Mouse (Mus musculus) midbrain, embryonic 11.5 days (tissue): ENCODE results near the gene Defb5. TPM values are rescaled to one million over a fixed set of nuclear protein-coding genes. Genes with fewer than 3 reads are reported as not detected.
"Not testable (repeated sequence)": the region's sequence is repeated elsewhere in the genome, so short reads cannot be mapped to it uniquely, and the experiment has no call there.

Experiments used
- ATAC-seq: fragments of 200-750 bp; cut with Nextera tagmentation; 2 replicates; pipeline ENCODE4 v1.8.0; 2017; ENCODE audit warnings: moderate TSS enrichment, moderate library complexity; ENCODE audit not compliant: low FRiP score
- DNase-seq: peaks from one replicate; pipeline ENCODE4 v3.0.0; 2015; ENCODE audit warnings: low spot score; ENCODE audit errors: missing footprints
- H3K27ac ChIP-seq: fragments of 300-500 bp; sonication (generic); 2 replicates; pipeline ENCODE4 v1.5.1; 2014; ENCODE audit warnings: low read depth, low read length
- H3K27me3 ChIP-seq: fragments of 300-500 bp; sonication (generic); 2 replicates; pipeline ENCODE4 v1.6.1; 2014; ENCODE audit warnings: mild to moderate bottlenecking, low read length, moderate library complexity, mixed read lengths; ENCODE audit not compliant: control insufficient read depth, insufficient read depth
- H3K36me3 ChIP-seq: fragments of 300-500 bp; sonication (generic); 2 replicates; pipeline ENCODE4 v1.6.1; 2014; ENCODE audit warnings: mild to moderate bottlenecking, low read length, moderate library complexity, mixed read lengths; ENCODE audit not compliant: control insufficient read depth, insufficient read depth
- H3K4me1 ChIP-seq: fragments of 300-500 bp; sonication (generic); 2 replicates; pipeline ENCODE4 v1.6.1; 2014; ENCODE audit warnings: low read length; ENCODE audit not compliant: control insufficient read depth, insufficient read depth
- H3K4me2 ChIP-seq: fragments of 300-500 bp; sonication (generic); 2 replicates; pipeline ENCODE4 v1.6.1; 2014; ENCODE audit warnings: mild to moderate bottlenecking, moderate library complexity
- H3K4me3 ChIP-seq: fragments of 300-500 bp; sonication (generic); 2 replicates; pipeline ENCODE4 v1.5.1; 2014; ENCODE audit warnings: low read depth, low read length
- H3K9ac ChIP-seq: fragments of 300-500 bp; sonication (generic); 2 replicates; pipeline ENCODE4 v1.6.1; 2014; ENCODE audit warnings: low read length
- H3K9me3 ChIP-seq: fragments of 300-500 bp; sonication (generic); 2 replicates; pipeline ENCODE4 v1.6.1; 2016; ENCODE audit warnings: low read length; ENCODE audit not compliant: control insufficient read depth
- WGBS: fragments of 180-500 bp; shearing (Covaris S2); extraction: QIAGEN DNeasy Blood & Tissue Kit; methylation state at CpG from one replicate; pipeline ENCODE4 v1.1.7; 2014; 5-methylcytosine and 5-hydroxymethylcytosine counted together
- polyA plus RNA-seq: library from polyadenylated mRNA; unstranded; fragments of >200 nt; fragmentation: Nextera tagmentation; extraction: Ambion mirVana; gene quantifications from 2 replicates; pipeline ENCODE4 v1.2.1, GENCODE M21; 2014

Defb5 gene
- not detected in 2 replicates for polyA plus RNA-seq

DNA sequence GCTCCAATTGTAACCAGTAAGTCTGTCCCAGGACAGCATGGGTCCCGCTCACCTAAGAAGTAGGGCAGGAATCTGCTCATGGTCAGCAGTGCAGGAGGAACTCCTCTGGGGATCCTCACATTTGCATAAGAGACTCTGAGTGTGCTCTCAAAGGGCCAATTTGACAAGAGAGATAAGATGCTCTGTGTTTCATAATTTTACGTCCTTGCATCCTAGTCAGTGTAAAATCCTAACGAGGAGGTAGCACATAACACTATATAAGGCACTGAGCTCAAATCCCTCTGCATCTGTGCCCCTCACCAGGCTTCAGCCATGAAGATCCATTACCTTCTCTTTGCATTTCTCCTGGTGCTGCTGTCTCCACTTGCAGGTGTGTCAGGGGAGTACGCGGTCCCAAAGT is at the start of gene Defb5:
Defb5 (plus strand) TSS at position 301 of the 400 bp plus-strand sequence.
- ATAC-seq: no peak
- Histone ChIP-seq H3K4me1 (no peaks in the 10 kb centered on the region), H3K9me3 (no peaks in the 10 kb centered on the region), H3K27ac (no peak within 1 kb of the TSS), H3K9ac (no peak within 1 kb of the TSS), H3K4me3 (no peak within 1 kb of the TSS), H3K4me2 (no peak within 1 kb of the TSS), H3K36me3 (no peaks in the 10 kb centered on the region), H3K27me3 (no peaks in the 10 kb centered on the region)
- WGBS: 96% methylated on average over 5 of the region's 5 CpGs
- DNase-seq: no peak

DNA sequence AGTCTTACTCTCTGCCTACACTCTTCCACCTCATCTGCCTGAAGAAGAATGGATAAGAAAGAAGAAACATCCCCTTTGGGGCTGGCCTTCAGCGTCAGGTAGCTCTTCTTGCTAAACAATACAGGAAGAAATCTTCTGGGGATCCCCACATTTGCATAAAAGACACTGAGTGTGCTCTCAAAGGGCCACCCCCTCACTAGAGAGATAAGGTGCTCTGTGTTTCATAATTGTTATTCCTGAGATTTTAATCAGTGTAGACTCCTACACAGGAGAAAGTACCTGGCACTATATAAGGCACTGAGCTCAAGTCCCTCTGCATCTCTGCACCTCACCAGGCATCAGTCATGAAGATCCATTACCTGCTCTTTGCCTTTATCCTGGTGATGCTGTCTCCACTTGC is 22.2 kb upstream of the Defb5 start, which contains the start of gene Defb6:
Defb6 (plus strand) TSS at position 318 of the 400 bp plus-strand sequence.
- Histone ChIP-seq H3K27me3 (no peaks in the 10 kb centered on the region), H3K36me3 (no peaks in the 10 kb centered on the region), H3K4me1 (no peaks in the 10 kb centered on the region), H3K4me3 (no peak within 1 kb of the TSS), H3K9ac (no peak within 1 kb of the TSS), H3K4me2 (no peak within 1 kb of the TSS), H3K9me3 (no peaks in the 10 kb centered on the region), H3K27ac (no peak within 1 kb of the TSS)
- 64% methylated on average over 1 of the region's 1 CpGs for WGBS
- ATAC-seq (no peak), DNase-seq (no peak)

- DNase-seq (no peak), ATAC-seq (no peak)
- H3K27ac ChIP-seq: no peak overlapping the region
- no peak overlapping the region for H3K4me2 ChIP-seq
- no peaks in the 10 kb centered on the region for H3K4me1 ChIP-seq
- no peaks in the 10 kb centered on the region for H3K36me3 ChIP-seq
- no peak overlapping the region for H3K9ac ChIP-seq
- H3K4me3 ChIP-seq: no peak overlapping the region
- no peaks in the 10 kb centered on the region for H3K9me3 ChIP-seq
- H3K27me3 ChIP-seq: no peaks in the 10 kb centered on the region
- WGBS: 52% methylated on average over 1 of the region's 1 CpGs
Observed at GRCm38 (mm10) chr8:19238101-19238500, 9.3 kb upstream of the Defb5 start.

GRCm38 (mm10) chr8:19239616-19240015 is 7.8 kb upstream of the Defb5 start, which contains the start of gene Defb46:
TSS of gene Defb46 (plus strand) at chr8:19239916.
- Histone ChIP-seq H3K4me1 (no peaks in the 10 kb centered on the region), H3K36me3 (no peaks in the 10 kb centered on the region), H3K4me3 (no peak within 1 kb of the TSS), H3K4me2 (no peak within 1 kb of the TSS), H3K27ac (no peak within 1 kb of the TSS), H3K9ac (no peak within 1 kb of the TSS), H3K9me3 (no peaks in the 10 kb centered on the region), H3K27me3 (no peaks in the 10 kb centered on the region)
- DNase-seq: no peak
- no peak for ATAC-seq
- WGBS: 91% methylated on average over 2 of the region's 2 CpGs

GRCm38 (mm10) chr8:19258136-19258535 is 10.8 kb downstream of the Defb5 start:
- no peak for DNase-seq
- Histone ChIP-seq H3K4me2 (no peak overlapping the region), H3K27ac (no peak overlapping the region), H3K4me3 (no peak overlapping the region), H3K27me3 (no peaks in the 10 kb centered on the region), H3K36me3 (no peaks in the 10 kb centered on the region), H3K9ac (no peak overlapping the region), H3K4me1 (no peaks in the 10 kb centered on the region), H3K9me3 (no peaks in the 10 kb centered on the region; the same call in 1 of the 2 replicates)
- no peak for ATAC-seq

GRCm38 (mm10) chr8:19259667-19260066 is 12.3 kb downstream of the Defb5 start:
- Histone ChIP-seq H3K36me3 (no peaks in the 10 kb centered on the region), H3K4me2 (no peak overlapping the region), H3K27me3 (no peaks in the 10 kb centered on the region), H3K4me1 (no peaks in the 10 kb centered on the region), H3K4me3 (no peak overlapping the region), H3K9ac (no peak overlapping the region), H3K9me3 (no peaks in the 10 kb centered on the region), H3K27ac (no peak overlapping the region)
- ATAC-seq (no peak), DNase-seq (no peak)
- 46% methylated on average over 3 of the region's 3 CpGs for WGBS

GRCm38 (mm10) chr8:19293060-19293459 is 45.7 kb downstream of the Defb5 start, which contains the start of gene Defb3:
TSS of gene Defb3 (plus strand) at chr8:19293360.
- ATAC-seq, H3K4me1 ChIP-seq, H3K9ac ChIP-seq, DNase-seq, H3K4me3 ChIP-seq, H3K27me3 ChIP-seq, H3K27ac ChIP-seq, H3K9me3 ChIP-seq, H3K4me2 ChIP-seq, H3K36me3 ChIP-seq: not testable (repeated sequence)
- WGBS: 51% methylated on average over 2 of the region's 2 CpGs

DNA sequence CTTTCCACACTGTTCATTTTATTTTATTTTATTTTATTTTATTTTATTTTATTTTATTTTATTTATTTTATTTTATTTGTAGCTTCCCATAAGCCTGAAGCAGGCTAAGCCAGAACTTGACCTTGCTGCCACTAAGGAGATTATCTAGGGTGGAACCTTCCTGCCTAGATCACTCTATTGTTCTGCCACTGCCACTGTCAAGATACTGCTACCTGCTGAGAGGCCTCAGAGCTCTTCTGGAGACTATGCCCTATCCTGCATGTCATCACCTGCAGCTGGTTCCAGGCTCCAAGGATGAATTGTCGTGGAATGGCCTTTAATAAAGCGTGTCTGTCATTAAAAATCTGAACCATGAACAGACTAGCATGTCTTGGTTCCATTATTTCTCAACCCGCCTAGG is 51.0 kb downstream of the Defb5 start:
- H3K4me2 ChIP-seq, H3K36me3 ChIP-seq, H3K4me3 ChIP-seq, H3K9me3 ChIP-seq, H3K27me3 ChIP-seq, H3K9ac ChIP-seq, H3K27ac ChIP-seq, ATAC-seq, H3K4me1 ChIP-seq, DNase-seq: not testable (repeated sequence)
- 68% methylated on average over 3 of the region's 3 CpGs for WGBS
